Mouse (Mus musculus) megakaryocyte, embryonic 14.5 days (primary cell): Measurements from ENCODE around the gene Arhgap27. TPM values are rescaled to one million over a fixed set of nuclear protein-coding genes. Genes with fewer than 3 reads are reported as not detected.

Experiments used
- H3K27me3 ChIP-seq: replicated peaks from 2 replicates; pipeline ENCODE3; 2012; ENCODE audit warnings: inconsistent platforms
- H3K36me3 ChIP-seq: replicated peaks from 2 replicates; pipeline ENCODE3; 2012; ENCODE audit warnings: low read length, inconsistent platforms, mixed read lengths
- H3K4me1 ChIP-seq: 2 replicates; pipeline ENCODE4 v1.6.1; 2012; ENCODE audit warnings: inconsistent platforms
- H3K4me3 ChIP-seq: replicated peaks from 2 replicates; pipeline ENCODE3; 2012; ENCODE audit warnings: moderate library complexity, mild to moderate bottlenecking, inconsistent platforms
- H3K9me3 ChIP-seq: 2 replicates; pipeline ENCODE4 v1.6.1; 2012; ENCODE audit warnings: inconsistent platforms
- FLI1 ChIP-seq: IDR thresholded peaks from 2 replicates; pipeline ENCODE4 v1.6.1; 2012; ENCODE audit warnings: low read length, inconsistent platforms, mixed read lengths
- GATA1 ChIP-seq: IDR thresholded peaks from 3 replicates; pipeline ENCODE4 v1.6.1; 2012; ENCODE audit warnings: mixed read lengths, low read length, inconsistent platforms, borderline replicate concordance
- polyA plus RNA-seq: library from polyadenylated mRNA; stranded (reverse); fragments of >175 nt; gene quantifications from 2 replicates; pipeline ENCODE4 v1.2.3, GENCODE M21; 2012; ENCODE audit warnings: low replicate concordance; ENCODE audit not compliant: insufficient read depth

Gene Arhgap27
- polyA plus RNA-seq, 1 experiment, result 4.9 TPM

DNA sequence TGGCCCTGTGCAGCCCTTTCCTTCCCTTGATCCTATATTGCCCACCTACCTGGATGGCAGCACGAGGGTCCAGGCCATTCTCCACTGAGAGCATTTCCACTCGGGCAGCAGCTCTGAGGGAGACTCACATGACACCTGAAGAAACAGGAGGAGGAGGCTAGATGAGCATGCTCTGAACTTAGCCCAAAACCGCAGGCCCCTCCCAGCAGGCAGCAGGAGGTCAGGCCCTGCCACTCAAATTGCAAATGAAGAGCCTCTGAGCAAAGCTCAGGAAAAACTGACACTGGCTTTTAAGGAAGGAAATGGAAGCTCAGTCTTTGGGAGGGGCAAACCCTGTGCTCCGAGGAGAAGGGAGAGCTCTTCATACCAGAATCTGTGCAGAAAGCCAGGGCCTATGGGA is 40.3 kb upstream of the Arhgap27 start:
- Histone ChIP-seq H3K4me1 (peaks cover 24% of the 10 kb centered on the region), H3K27me3 (no peaks in the 10 kb centered on the region), H3K9me3 (no peaks in the 10 kb centered on the region), H3K4me3 (peak overlapping the region; percentile 66), H3K36me3 (peaks cover 82% of the 10 kb centered on the region)
- no peak for TF ChIP-seq FLI1
- TF ChIP-seq GATA1, result no peak

DNA sequence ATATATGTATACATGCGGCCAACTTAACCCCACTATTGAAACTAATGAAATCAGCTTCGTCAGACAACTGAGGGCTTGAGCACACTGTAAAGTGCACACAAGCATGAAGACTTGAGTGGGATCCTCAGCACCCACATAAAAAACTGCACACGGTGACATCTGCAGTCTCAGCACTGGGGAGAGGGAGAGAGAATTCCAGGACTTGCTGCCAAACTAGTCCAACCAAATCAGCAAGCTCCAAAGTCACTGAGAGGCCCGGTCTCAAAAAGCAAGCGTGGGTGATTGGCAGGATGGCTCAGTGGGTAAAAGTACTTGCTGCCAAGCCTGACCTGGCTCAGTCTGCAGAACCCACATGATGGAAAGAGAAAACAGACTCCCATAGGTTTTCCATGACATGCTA is 39.2 kb upstream of the Arhgap27 start:
- H3K4me3 ChIP-seq, result no peak overlapping the region
- TF ChIP-seq GATA1, result no peak
- TF ChIP-seq FLI1, result no peak
- no peaks in the 10 kb centered on the region for H3K9me3 ChIP-seq
- H3K27me3 ChIP-seq, result no peaks in the 10 kb centered on the region
- H3K4me1 ChIP-seq, result peaks cover 22% of the 10 kb centered on the region
- H3K36me3 ChIP-seq, result peaks cover 79% of the 10 kb centered on the region

GRCm38 (mm10) chr11:103402198-103402597 is 38.7 kb upstream of the Arhgap27 start:
- Histone ChIP-seq H3K36me3 (peaks cover 78% of the 10 kb centered on the region), H3K4me3 (peak overlapping the region; percentile 47), H3K4me1 (peaks cover 22% of the 10 kb centered on the region)

DNA sequence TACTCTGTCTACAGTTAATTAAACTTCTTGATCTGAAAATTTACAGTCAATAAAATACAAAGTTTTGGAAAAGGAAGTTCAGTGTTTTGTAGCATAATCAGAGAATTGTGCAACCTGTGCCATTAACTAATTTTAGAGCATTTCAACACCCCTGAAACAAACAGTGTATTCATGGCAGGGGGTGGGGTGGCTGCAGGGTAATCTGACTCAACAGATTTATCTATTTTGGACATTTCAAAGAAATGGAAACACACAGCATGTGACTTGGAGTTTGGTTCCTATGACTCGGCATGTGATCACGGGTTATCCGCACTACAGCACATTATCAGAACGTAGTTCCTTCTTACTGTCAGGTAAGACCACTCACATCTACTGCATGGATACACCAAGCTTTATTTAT is 36.5 kb upstream of the Arhgap27 start:
- TF ChIP-seq GATA1 (no peak), FLI1 (no peak)
- Histone ChIP-seq H3K4me3 (no peak overlapping the region), H3K9me3 (no peaks in the 10 kb centered on the region), H3K36me3 (peaks cover 85% of the 10 kb centered on the region), H3K4me1 (peaks cover 23% of the 10 kb centered on the region), H3K27me3 (no peaks in the 10 kb centered on the region)

More at GRCm38 (mm10) chr11:103402198-103402597, 38.7 kb upstream of the Arhgap27 start:
- no peaks in the 10 kb centered on the region for H3K27me3 ChIP-seq
- TF ChIP-seq GATA1, result no peak
- no peak for TF ChIP-seq FLI1
- H3K9me3 ChIP-seq, result no peaks in the 10 kb centered on the region

DNA sequence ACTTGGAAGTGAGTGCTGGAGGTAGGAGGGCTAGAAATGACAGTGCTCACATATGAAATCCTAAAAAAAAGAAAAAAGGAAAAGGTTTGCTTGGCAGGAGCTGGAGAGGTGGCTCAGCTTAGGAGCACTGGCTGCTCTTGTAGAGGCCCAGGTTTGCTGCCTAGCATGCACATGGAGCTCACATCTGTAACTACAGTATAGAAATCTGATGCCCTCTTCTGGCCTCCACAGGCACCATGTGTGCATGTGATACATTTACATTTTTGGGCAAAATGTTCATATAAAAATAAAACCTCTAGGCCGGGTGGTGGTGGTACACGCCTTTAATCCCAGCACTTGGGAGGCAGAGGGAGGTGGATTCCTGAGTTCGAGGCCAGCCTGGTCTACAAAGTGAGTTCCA is 35.6 kb upstream of the Arhgap27 start:
- no peak for TF ChIP-seq FLI1
- TF ChIP-seq GATA1, result no peak
- Histone ChIP-seq H3K27me3 (no peaks in the 10 kb centered on the region), H3K4me3 (no peak overlapping the region), H3K36me3 (peaks cover 87% of the 10 kb centered on the region), H3K4me1 (peaks cover 19% of the 10 kb centered on the region), H3K9me3 (no peaks in the 10 kb centered on the region)

GRCm38 (mm10) chr11:103396682-103397081 is 33.2 kb upstream of the Arhgap27 start:
- H3K9me3 ChIP-seq, result no peaks in the 10 kb centered on the region
- no peak for TF ChIP-seq FLI1
- no peak for TF ChIP-seq GATA1
- H3K36me3 ChIP-seq, result peaks cover 89% of the 10 kb centered on the region
- H3K4me3 ChIP-seq, result no peak overlapping the region
- H3K4me1 ChIP-seq, result peaks cover 25% of the 10 kb centered on the region
- H3K27me3 ChIP-seq, result no peaks in the 10 kb centered on the region

DNA sequence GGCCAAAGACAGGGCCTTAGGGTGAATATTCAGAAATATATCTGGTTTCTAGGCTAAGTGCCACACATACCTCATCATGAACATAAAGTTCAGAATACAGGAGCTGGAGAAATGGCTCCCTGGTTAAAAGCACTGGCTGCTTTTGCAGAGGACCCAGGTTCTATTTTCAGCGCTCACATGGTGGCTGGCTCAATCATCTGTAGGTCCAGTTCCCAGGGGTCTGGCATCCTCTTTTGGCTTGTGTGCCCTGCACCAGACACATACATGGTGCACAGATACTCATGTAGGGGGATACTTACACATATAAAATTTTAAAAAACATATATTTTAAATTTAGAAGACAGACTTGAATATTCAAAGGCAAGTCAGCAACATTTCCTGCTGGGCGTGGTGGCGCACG is 32.7 kb upstream of the Arhgap27 start:
- Histone ChIP-seq H3K4me3 (no peak overlapping the region), H3K27me3 (no peaks in the 10 kb centered on the region), H3K36me3 (peaks cover 89% of the 10 kb centered on the region), H3K9me3 (no peaks in the 10 kb centered on the region), H3K4me1 (peaks cover 28% of the 10 kb centered on the region)
- TF ChIP-seq FLI1 (no peak), GATA1 (no peak)

DNA sequence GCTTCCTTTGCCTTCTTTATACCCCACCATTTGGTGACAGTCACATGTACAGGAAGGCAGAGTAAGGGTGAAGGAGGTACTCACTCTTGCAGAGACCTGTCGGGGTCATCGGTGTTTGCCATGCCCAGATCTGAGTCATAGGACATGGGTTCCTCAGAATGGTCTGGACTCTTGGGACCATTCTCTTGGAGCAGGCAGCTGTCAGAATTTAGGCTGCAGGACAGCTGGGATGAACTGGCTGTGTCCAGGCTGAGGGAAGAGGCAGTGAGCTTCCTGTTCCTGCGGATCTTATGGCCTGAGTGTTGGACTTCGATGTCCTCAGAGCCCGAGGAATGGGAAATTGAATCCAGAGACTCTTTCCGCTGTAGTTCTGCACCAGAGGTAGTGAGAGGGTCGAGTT is 31.1 kb upstream of the Arhgap27 start:
- Histone ChIP-seq H3K27me3 (no peaks in the 10 kb centered on the region), H3K36me3 (peaks cover 92% of the 10 kb centered on the region), H3K9me3 (no peaks in the 10 kb centered on the region), H3K4me1 (peaks cover 25% of the 10 kb centered on the region), H3K4me3 (no peak overlapping the region)
- TF ChIP-seq FLI1 (no peak), GATA1 (no peak)

GRCm38 (mm10) chr11:103394025-103394424 is 30.5 kb upstream of the Arhgap27 start:
- Histone ChIP-seq H3K4me3 (no peak overlapping the region), H3K9me3 (no peaks in the 10 kb centered on the region), H3K27me3 (no peaks in the 10 kb centered on the region), H3K4me1 (peaks cover 25% of the 10 kb centered on the region), H3K36me3 (peaks cover 94% of the 10 kb centered on the region)
- TF ChIP-seq FLI1 (no peak), GATA1 (no peak)

- Histone ChIP-seq H3K36me3 (peaks cover 95% of the 10 kb centered on the region), H3K27me3 (no peaks in the 10 kb centered on the region), H3K4me1 (peaks cover 45% of the 10 kb centered on the region), H3K9me3 (no peaks in the 10 kb centered on the region), H3K4me3 (no peak overlapping the region)
- no peak for TF ChIP-seq GATA1
- TF ChIP-seq FLI1, result no peak
Observed at GRCm38 (mm10) chr11:103387870-103388526, 24.5 kb upstream of the Arhgap27 start.
